Comparison of ENCODE assay signal across 16 mouse cellular contexts in genomic region chr6:141640639-141641038, GRCm38 (mm10). TPM values are rescaled to one million over a fixed set of nuclear protein-coding genes. Genes with fewer than 3 reads are reported as not detected.
A peak's percentile ranks its signal among the peaks of the same experiment; 100 is the strongest.
DNase-seq lines count a peak whose midpoint lies in the region; ATAC-seq lines count a peak whose summit lies in the region.
"Had no signal": no experiment of that assay in that cellular context is flagged by ENCODE, and none has a peak within 500 bp of the region (broad histone marks: within the 10 kb centered on the region; RNA-seq: fewer than 3 reads in every experiment).

No protein-coding gene starts in this region.

- H3K27me3 ChIP-seq in kidney, embryonic 16.5 days (ENCODE audit: insufficient read depth, low read length), result no peaks in the 10 kb centered on the region

- H3K4me1 ChIP-seq in kidney, embryonic 16.5 days (ENCODE audit: insufficient read depth, low read length), result no peaks in the 10 kb centered on the region
- H3K4me1 ChIP-seq: forebrain, embryonic 10.5 days had no signal

- H3K27ac ChIP-seq in kidney, embryonic 16.5 days (ENCODE audit: low read length), result no peak overlapping the region
- H3K27ac ChIP-seq: forebrain, embryonic 10.5 days; left cerebral cortex, adult 2 months had no signal

- no peak for ATAC-seq in kidney, embryonic 16.5 days (ENCODE audit: low FRiP score, low TSS enrichment)
- ATAC-seq in inflammation-experienced regulatory T-cells, adult 6 months, result no peak

- H3K9me3 ChIP-seq in kidney, embryonic 16.5 days (ENCODE audit: low read length), result no peaks in the 10 kb centered on the region
- H3K9me3 ChIP-seq: forebrain, embryonic 10.5 days had no signal

- no peaks in the 10 kb centered on the region for H3K36me3 ChIP-seq in kidney, embryonic 16.5 days (ENCODE audit: insufficient read depth, low read length)
- H3K36me3 ChIP-seq: forebrain, embryonic 10.5 days had no signal

- 47% methylated on average over 1 of the region's 1 CpGs for WGBS in kidney, embryonic 16.5 days

- no peak overlapping the region for H3K4me3 ChIP-seq in kidney, embryonic 16.5 days (ENCODE audit: low read length)
- H3K4me3 ChIP-seq: forebrain, embryonic 10.5 days; left cerebral cortex, adult 2 months had no signal

- H3K4me2 ChIP-seq in kidney, embryonic 16.5 days (replicated peaks; ENCODE audit: low read depth, low read length), result no peak overlapping the region
- H3K4me2 ChIP-seq: lung, embryonic 14.5 days had no signal

- DNase-seq in kidney, adult 18-20 months, result peak; percentile 3
- peak; percentile 22 for DNase-seq in urinary bladder, postnatal 14 days (ENCODE audit: low spot score)
- DNase-seq in urinary bladder, postnatal 4 days (ENCODE audit: low spot score in 2 of 2), result no peak
- peak; percentile 8 to 37 for DNase-seq in kidney, adult 8-10 months
- peak; percentile 2 for DNase-seq in mesoderm, embryonic 11.5 days (ENCODE audit: low read depth, low spot score)
- no peak for DNase-seq in ovary, postnatal 36 days (ENCODE audit: low spot score)
- DNase-seq: cerebellum, adult 18-20 months; lung, embryonic 14.5 days; midbrain, embryonic 14.5 days; spleen, adult 18-20 months had no signal

- no peak overlapping the region for H3K9ac ChIP-seq in kidney, embryonic 16.5 days (replicated peaks; ENCODE audit: low read length)
- H3K9ac ChIP-seq: lung, embryonic 14.5 days had no signal

RNA-seq across cellular contexts. Expression of gene Slco1b2, which starts 11.3 kb away (rescaled TPM):
- polyA plus RNA-seq in kidney, embryonic 16.5 days (2015; fragmentation: Nextera tagmentation; extraction: Ambion mirVana), result not detected in 2 replicates
- not detected for polyA plus RNA-seq in inflammation-experienced regulatory T-cells, adult 6 months (2017; shearing (Covaris generic))
- polyA plus RNA-seq: embryonic facial prominence, embryonic 11.5 days; forebrain, embryonic 10.5 days; lung, embryonic 14.5 days; midbrain, embryonic 14.5 days; testis, adult 2 months had no signal

Comparison
In these comparisons a context has a peak if more than half of its experiments do, and no peak if none do; other contexts are left out.
1. DNase-seq: peak in kidney, adult 18-20 months (single experiment), urinary bladder, postnatal 14 days (single experiment), kidney, adult 8-10 months (2 of 2) and mesoderm, embryonic 11.5 days (single experiment); none in urinary bladder, postnatal 4 days (0 of 2) and ovary, postnatal 36 days (single experiment).